Mouse (Mus musculus): ENCODE measurements around the gene Taar7e.
"Not testable (repeated sequence)": the region's sequence is repeated elsewhere in the genome, so short reads cannot be mapped to it uniquely, and the experiment has no call there.

Taar7e gene

DNA sequence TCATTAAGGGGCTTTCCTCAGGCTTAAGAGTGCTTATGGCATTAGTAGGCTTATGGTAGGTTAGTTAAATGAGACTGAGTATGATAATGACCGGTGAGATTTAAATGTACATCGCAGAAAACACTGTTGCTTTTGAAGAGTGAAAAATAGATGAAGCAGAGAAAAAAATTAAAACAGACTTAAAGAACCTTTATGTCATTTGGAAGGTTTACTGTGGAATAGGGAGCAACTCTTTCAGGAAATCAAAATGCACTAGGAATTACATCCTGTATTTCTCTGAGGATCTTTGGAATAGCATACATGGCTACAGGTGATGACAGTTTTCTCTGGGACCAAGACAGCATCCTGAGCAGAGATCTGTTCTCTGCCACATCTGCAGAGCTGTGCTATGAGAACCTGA lies at the start of gene Taar7e:
Gene Taar7e, plus strand, starts transcription at position 301 of the 400 bp plus-strand sequence.
- DNase-seq, result no peak

DNA sequence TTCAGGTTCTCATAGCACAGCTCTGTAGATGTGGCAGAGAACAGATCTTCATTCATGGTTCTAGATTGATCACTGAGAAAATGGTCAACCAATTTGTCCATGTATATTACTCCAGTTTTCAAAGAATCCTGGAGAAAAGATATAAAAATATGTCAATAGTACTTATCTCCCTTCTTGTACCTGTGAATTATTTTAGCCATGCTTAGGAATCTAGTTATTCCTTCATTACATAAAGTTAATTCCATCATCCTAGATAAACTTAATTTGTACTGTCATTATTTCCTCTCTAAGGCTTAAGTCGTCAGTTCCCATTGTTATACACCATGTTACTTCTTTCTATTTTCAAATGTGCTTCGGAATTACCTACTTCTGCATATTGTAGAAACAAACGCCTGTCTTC lies 44.0 kb upstream of the Taar7e start, which contains the start of gene Taar7a:
Gene Taar7a, minus strand, starts transcription at position 101 of the 400 bp plus-strand sequence.
- DNase-seq, result no peak

GRCm38 (mm10) chr10:23999639-24000038 lies 37.8 kb upstream of the Taar7e start, which contains the start of gene Taar7b:
TSS of gene Taar7b (plus strand) at chr10:23999939.
- DNase-seq, result no peak

DNA sequence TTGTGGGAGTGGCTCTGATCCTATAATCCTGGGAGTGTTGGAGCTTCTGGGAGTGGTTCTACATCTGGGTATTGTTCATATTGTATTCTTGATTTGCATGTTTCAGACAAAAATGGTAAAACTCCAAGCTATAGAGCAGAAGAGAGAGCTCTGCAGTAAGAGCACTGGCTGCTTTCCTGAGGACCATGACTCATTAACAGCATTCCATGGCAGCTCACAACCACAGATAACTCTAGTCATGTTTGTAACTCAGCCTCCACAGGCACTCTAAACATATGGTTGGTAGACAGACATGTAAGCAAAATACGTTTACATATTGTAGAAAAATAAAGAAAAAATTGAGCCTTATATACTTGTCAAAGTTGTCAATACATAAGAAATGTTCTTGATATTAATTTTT lies 31.0 kb upstream of the Taar7e start:
- DNase-seq, result no peak

GRCm38 (mm10) chr10:24007034-24007433 lies 30.4 kb upstream of the Taar7e start:
- no peak for DNase-seq

DNA sequence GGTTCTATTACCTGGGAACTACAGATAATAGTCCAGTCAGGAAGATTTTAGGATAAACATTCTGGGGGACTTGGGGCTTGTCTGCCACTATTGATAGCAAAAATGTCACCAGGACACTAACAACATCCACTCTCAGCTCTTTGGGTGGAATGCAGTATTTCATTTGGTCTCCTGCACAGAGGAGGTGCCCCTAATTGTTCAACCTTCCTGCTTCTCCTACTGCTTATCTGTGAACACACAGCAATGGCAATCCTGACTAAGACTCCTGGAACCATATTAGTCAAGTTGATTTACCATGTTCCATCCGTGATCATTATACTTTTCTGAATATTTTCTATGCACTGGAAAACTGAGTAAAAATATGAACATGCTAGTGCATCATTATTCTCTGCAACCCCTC lies 29.3 kb upstream of the Taar7e start:
- DNase-seq, result no peak

DNA sequence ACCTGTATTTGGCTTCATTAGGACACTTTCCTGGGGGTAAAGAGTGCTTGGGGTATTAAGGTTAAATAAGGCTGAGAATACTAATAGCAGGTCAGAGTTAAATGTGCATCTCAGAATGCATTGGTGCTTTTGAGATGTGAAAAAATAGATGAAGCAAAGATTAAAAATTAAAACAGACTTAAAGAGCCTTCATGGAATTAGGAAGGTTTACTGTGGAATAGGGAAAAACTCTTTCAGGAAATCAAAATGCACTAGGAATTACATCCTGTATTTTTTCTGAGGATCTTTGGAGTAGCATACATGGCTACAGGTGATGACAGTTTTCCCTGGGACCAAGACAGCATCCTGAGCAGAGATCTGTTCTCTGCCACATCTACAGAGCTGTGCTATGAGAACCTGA lies 10.5 kb upstream of the Taar7e start, which contains the start of gene Taar7d:
Gene Taar7d, plus strand, starts transcription at position 301 of the 400 bp plus-strand sequence.
- no peak for DNase-seq

DNA sequence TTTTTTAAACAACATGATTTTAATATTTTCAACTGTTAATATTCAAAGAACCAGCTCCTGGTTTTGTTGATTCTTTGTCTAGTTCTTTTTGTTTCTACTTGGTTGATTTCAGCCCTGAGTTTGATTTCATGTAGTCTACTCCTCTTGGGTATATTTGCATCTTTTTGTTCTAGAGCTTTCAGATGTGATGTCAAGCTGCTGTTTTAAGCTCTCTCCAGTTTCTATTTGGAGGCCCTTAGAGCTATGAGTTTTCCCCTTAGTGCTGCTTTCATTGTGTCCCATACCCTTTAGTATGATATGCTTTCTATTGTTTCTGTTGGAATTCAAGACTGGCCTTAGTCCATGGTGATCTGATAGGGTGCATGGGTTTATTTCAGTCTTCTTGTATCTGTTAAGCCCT lies 6.1 kb upstream of the Taar7e start:
- no peak for DNase-seq

GRCm38 (mm10) chr10:24040120-24040869 lies 2.9 kb downstream of the Taar7e start:
- DNase-seq, result no peak

DNA sequence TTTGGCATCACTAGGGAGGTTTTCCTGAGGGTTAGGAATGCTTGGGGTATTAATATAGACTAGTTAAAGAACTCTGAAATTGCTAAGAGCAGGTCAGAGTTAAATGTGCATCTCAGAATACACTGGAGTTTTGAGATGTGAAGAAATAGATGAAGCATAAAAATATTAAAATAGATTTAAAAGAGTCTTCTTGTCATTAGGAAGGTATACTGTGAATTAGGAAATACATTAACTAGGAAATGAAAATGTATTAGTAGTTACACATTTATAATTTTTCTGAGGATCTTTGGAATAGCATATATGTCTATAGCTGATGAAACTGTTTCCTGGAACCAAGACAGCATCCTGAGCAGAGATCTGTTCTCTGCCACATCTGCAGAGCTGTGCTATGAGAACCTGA lies 11.8 kb downstream of the Taar7e start, which contains the start of gene Taar7f:
Gene Taar7f, plus strand, starts transcription at position 301 of the 400 bp plus-strand sequence.
- no peak for DNase-seq

- DNase-seq, result no peak
Measured at GRCm38 (mm10) chr10:24052039-24052438, 14.6 kb downstream of the Taar7e start.

DNA sequence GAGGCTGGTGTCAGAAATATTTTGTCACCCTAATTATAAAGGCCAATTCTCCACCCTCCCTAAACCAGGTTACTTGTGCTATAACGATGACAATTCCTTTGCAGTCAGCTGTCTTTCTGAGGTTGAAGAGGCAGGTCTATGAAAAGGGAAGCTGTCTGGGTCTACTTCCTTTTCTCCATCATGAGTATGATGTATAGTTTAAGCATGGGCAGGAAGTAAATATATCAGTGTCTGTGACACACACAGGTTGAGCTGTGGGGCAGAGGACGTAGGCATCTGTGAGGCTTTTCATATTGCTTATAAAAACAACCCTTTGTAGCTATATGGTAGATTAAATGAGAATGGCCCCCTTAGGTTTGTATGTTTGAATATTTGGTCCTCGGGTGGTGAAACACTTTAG lies 21.6 kb downstream of the Taar7e start:
- DNase-seq, result no peak

- not testable (repeated sequence) for DNase-seq
Measured at GRCm38 (mm10) chr10:24074751-24075150, 37.3 kb downstream of the Taar7e start.

DNA sequence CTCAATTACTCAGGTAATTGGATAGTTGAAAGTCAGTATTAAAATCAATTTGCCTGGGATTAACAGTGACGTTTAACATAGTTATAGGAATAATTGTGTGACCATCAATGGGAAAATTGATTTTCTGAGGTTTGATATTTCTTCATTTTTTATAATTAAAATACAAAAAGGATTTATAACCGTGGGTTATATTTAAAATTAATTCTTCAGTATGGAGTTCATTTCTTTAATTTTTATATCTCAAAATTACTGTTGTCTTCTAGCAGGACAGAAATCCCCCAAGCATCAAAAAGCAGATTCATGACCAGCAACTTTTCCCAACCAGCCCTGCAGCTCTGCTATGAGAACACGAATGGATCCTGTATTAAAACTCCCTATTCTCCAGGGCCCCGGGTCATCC lies 38.8 kb downstream of the Taar7e start, which contains the start of gene Taar8a:
Gene Taar8a, plus strand, starts transcription at position 301 of the 400 bp plus-strand sequence.
- not testable (repeated sequence) for DNase-seq

DNA sequence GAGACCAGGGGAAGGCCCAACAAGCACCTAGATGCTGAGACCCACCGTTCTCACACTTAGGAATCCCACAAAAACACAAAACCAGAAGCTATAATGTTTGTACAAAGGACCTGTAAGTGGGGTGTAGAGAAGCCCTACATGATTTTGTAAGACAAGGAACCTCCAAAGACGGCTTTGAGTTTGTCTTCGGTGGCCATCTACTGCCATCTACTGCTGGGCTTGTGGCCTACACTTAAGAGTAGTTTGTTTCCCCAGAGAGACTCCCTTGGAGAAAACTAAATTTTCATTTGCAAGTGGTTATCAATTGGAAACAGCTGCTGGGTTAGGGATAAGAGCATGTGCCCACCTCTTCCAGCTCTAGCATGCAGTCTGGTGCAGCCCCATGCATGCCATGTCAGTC lies 42.8 kb downstream of the Taar7e start:
- peak; percentile 10 for DNase-seq

DNA sequence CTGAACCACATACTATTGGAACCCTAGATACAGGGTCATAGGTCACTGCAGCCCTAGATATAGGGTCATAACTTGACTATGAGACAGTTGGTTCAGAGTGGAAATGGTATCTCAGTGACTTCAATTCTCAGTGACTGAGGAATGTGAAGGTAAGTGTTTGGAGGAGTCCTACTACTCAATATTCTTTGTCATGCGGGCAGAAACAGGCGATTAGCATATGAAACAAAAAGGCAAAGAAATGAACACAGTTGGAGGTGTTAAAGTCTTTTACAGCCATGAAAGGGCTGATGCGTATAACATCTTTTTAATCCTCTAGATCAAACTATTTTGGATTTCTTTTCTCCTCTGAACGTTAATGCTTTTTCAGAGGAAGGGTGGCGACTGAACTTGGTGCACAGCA lies 48.5 kb downstream of the Taar7e start:
- DNase-seq, result no peak

GRCm38 (mm10) chr10:24086555-24086954 lies 49.1 kb downstream of the Taar7e start:
- DNase-seq, result no peak

DNA sequence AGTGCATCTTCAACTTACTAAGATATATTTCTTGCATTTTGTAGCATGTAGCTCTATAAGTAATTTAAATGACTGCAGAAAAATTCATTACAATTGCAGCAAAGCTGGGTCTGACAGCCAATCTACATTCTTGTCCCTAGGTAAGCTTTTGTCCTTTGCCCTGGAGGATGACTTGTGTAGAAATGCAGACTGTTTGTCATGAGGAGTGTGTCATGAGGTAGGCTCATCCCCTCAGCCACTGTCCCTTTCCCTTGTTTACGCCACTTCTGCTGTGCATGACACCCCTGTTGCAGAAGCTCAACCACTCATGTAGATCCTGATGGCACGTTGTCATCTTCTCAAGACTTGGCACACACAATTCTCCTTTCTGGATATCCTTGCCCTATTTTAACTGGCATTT lies 49.8 kb downstream of the Taar7e start:
- no peak for DNase-seq
